Mouse (Mus musculus) myocyte (in vitro differentiated cells): ENCODE results near the gene Tpk1.

Experiments
- E2F4 ChIP-seq: IDR thresholded peaks from one replicate; pipeline ENCODE4 v1.6.1; 2011; ENCODE audit warnings: mild to moderate bottlenecking, control low read depth, moderate library complexity; ENCODE audit not compliant: insufficient read depth
- POLR2A ChIP-seq: IDR thresholded peaks from one replicate; pipeline ENCODE4 v1.6.1; 2011; ENCODE audit warnings: low read depth, mild to moderate bottlenecking, control low read depth, moderate library complexity; ENCODE audit not compliant: insufficient read length
- SRF ChIP-seq: IDR thresholded peaks from one replicate; pipeline ENCODE4 v1.6.1; 2011; ENCODE audit warnings: low read depth; ENCODE audit not compliant: control insufficient read depth, insufficient read length
- TCF12 ChIP-seq: IDR thresholded peaks from one replicate; pipeline ENCODE4 v1.6.1; 2011; ENCODE audit warnings: mild to moderate bottlenecking, control low read depth; ENCODE audit not compliant: poor library complexity, insufficient read depth, severe bottlenecking
- USF1 ChIP-seq: IDR thresholded peaks from one replicate; pipeline ENCODE4 v1.6.1; 2011; ENCODE audit warnings: low read depth, mild to moderate bottlenecking, control low read depth, moderate library complexity

GRCm38 (mm10) chr6:43424978-43425377, 241.1 kb downstream of the Tpk1 start:
- TF ChIP-seq TCF12 (no peak), POLR2A (no peak), E2F4 (no peak), USF1 (no peak), SRF (no peak)
